Mouse (Mus musculus): ENCODE results near the gene Nt5c3. TPM values are rescaled to one million over a fixed set of nuclear protein-coding genes. Genes with fewer than 3 reads are reported as not detected.

Gene Nt5c3
- polyA plus RNA-seq (2015; fragmentation: Nextera tagmentation; extraction: Ambion mirVana) = 55.6 and 61.5 TPM in 2 replicates

- H3K4me1 ChIP-seq = 0 out of 2 replicates have a peak, but pooled peaks cover 4% of the 10 kb centered on the region
- no peaks in the 10 kb centered on the region for H3K9me3 ChIP-seq
- H3K4me3 ChIP-seq = peak within 1 kb of the TSS; percentile 72
- H3K4me2 ChIP-seq = peak within 1 kb of the TSS; percentile 60
- peak within 1 kb of the TSS; percentile 95 for H3K27ac ChIP-seq
- whole genome bisulfite sequencing = 3% methylated on average over 64 of the region's 64 CpGs
- peak within 1 kb of the TSS; percentile 71 for H3K9ac ChIP-seq
- no peaks in the 10 kb centered on the region for H3K27me3 ChIP-seq
- peak; percentile 98 for ATAC-seq (ENCODE audit: insufficient number of reproducible peaks, low FRiP score, low TSS enrichment, low read depth)
- H3K36me3 ChIP-seq = no peaks in the 10 kb centered on the region
These were observed at the start of gene Nt5c3, which contains the start of gene Vmn1r4 for GRCm38 (mm10) chr6:56923726-56924707. Nt5c3 (minus strand) TSS chr6:56923932. Vmn1r4 (plus strand) TSS chr6:56924015.

DNA sequence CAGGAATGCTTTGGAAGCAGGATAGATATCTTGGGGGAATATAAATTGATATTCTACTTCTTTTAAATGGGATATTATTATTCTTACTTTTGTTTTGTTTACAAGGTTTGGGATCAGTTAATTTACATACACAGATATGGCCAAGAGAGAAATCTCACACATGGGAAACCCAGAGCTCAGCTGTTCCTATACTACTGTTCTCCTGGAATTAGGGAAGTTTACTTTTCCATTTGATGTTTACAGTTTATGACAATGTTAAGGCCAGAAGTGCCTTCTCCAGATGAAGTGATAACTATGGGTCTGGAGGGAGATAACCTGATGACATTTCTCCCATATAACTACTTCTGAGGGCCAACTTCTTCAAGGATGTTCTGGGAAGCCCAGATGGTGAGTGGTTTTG is 46.2 kb upstream of the Nt5c3 start, which contains the start of gene Vmn1r5:
Gene Vmn1r5 (plus strand): TSS at position 301 of the 400 bp plus-strand sequence.
- Histone ChIP-seq H3K27me3 (no peaks in the 10 kb centered on the region), H3K36me3 (no peaks in the 10 kb centered on the region), H3K27ac (no peak within 1 kb of the TSS), H3K4me3 (no peak within 1 kb of the TSS), H3K9me3 (no peaks in the 10 kb centered on the region), H3K4me2 (no peak within 1 kb of the TSS), H3K4me1 (no peaks in the 10 kb centered on the region), H3K9ac (no peak within 1 kb of the TSS)
- ATAC-seq (ENCODE audit: insufficient number of reproducible peaks, low FRiP score, low TSS enrichment, low read depth) = no peak

DNA sequence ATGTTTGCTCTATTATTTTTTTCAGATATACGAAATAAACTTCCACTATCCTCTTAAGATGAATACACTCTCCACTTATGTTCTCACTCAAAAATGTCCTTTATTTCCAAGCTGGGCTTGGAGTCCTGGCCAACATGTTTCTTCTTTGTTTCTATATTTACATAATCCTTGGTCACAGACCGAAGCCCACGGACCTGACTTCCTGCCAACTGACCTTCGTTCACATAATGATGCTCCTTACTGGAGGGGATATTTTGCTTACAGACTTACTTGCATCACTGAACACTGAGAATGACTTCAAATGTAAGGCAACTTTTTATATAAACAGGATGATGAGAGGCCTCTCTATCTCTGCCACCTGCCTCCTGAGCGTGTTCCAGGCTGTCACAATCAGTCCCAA is 32.7 kb upstream of the Nt5c3 start:
- Histone ChIP-seq H3K4me2 (no peak overlapping the region), H3K27ac (no peak overlapping the region), H3K4me1 (no peaks in the 10 kb centered on the region), H3K36me3 (no peaks in the 10 kb centered on the region), H3K4me3 (no peak overlapping the region), H3K9ac (no peak overlapping the region), H3K9me3 (no peaks in the 10 kb centered on the region), H3K27me3 (no peaks in the 10 kb centered on the region)
- WGBS = 83% methylated on average over 5 of the region's 5 CpGs
- ATAC-seq (ENCODE audit: insufficient number of reproducible peaks, low FRiP score, low TSS enrichment, low read depth) = no peak

GRCm38 (mm10) chr6:56934366-56934765 is 10.6 kb upstream of the Nt5c3 start:
- Histone ChIP-seq H3K27ac (no peak overlapping the region), H3K9me3 (no peaks in the 10 kb centered on the region), H3K4me2 (no peak overlapping the region), H3K4me3 (no peak overlapping the region), H3K27me3 (no peaks in the 10 kb centered on the region), H3K36me3 (no peaks in the 10 kb centered on the region), H3K4me1 (no peaks in the 10 kb centered on the region), H3K9ac (no peak overlapping the region)
- ATAC-seq (ENCODE audit: insufficient number of reproducible peaks, low FRiP score, low TSS enrichment, low read depth) = no peak
- WGBS = 81% methylated on average over 4 of the region's 4 CpGs

DNA sequence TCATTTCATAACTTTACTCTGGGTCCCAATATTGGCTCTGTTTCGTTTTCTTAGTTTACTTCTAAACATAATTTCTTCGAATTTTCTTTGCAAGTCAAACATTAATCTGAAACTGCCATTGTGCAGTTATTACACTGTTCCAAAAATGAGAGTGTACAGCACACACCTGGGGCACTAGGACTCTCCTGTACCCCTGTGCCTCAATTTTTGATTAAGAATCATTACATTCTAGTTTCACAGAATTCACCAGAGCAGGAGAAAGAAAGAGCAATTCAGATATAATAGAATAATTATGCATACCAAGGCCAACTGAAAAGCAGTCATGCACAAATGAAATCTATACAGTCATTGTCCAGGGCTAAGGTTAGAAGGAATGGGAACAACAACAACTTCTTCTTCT is 8.7 kb upstream of the Nt5c3 start:
- Histone ChIP-seq H3K4me3 (no peak overlapping the region), H3K27me3 (no peaks in the 10 kb centered on the region), H3K36me3 (no peaks in the 10 kb centered on the region), H3K9me3 (no peaks in the 10 kb centered on the region), H3K4me2 (no peak overlapping the region), H3K9ac (no peak overlapping the region), H3K27ac (no peak overlapping the region), H3K4me1 (no peaks in the 10 kb centered on the region)
- no peak for ATAC-seq (ENCODE audit: insufficient number of reproducible peaks, low FRiP score, low TSS enrichment, low read depth)
- 64% methylated on average over 2 of the region's 2 CpGs for WGBS

- no peak overlapping the region for H3K4me3 ChIP-seq
- 51% methylated on average over 4 of the region's 4 CpGs for WGBS
- no peak overlapping the region for H3K9ac ChIP-seq
- H3K36me3 ChIP-seq = no peaks in the 10 kb centered on the region
- no peaks in the 10 kb centered on the region for H3K27me3 ChIP-seq
- no peak overlapping the region for H3K4me2 ChIP-seq
- H3K9me3 ChIP-seq = no peaks in the 10 kb centered on the region
- H3K4me1 ChIP-seq = no peaks in the 10 kb centered on the region
- H3K27ac ChIP-seq = no peak overlapping the region
- ATAC-seq (ENCODE audit: insufficient number of reproducible peaks, low FRiP score, low TSS enrichment, low read depth) = no peak
These were observed 8.1 kb upstream of the Nt5c3 start for GRCm38 (mm10) chr6:56931648-56932415.

DNA sequence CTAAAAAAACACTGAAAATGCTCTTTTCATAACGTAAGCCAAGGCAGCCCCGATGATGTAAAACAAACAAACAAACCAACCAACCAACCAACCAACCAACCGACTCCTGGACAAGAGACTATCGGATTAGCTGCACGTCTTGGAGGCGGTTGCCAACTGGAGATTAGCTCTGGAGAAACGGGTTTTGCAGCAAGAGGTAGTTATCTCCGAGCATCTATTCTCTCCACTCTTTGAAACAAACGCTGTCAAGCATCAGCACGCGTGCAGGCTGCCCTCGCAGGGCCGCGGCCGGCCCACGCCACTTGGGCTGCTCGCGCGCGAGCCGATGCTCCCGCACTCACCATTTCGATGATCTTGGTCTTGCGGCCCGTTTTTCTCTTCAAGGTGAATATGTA is 404 bp downstream of the Nt5c3 start:
- under 1% methylated on average over 25 of the region's 25 CpGs for WGBS
- Histone ChIP-seq H3K4me2 (peak overlapping the region; percentile 60), H3K4me3 (peak overlapping the region; percentile 72), H3K27me3 (no peaks in the 10 kb centered on the region), H3K9me3 (no peaks in the 10 kb centered on the region), H3K27ac (peak overlapping the region; percentile 95), H3K4me1 (0 out of 2 replicates have a peak, but pooled peaks cover 4% of the 10 kb centered on the region), H3K9ac (peak overlapping the region; percentile 71), H3K36me3 (no peaks in the 10 kb centered on the region)
- no peak for ATAC-seq (ENCODE audit: insufficient number of reproducible peaks, low FRiP score, low TSS enrichment, low read depth)

GRCm38 (mm10) chr6:56920222-56921092 is 3.3 kb downstream of the Nt5c3 start:
- Histone ChIP-seq H3K9ac (no peak overlapping the region), H3K27me3 (no peaks in the 10 kb centered on the region), H3K4me3 (no peak overlapping the region), H3K4me1 (0 out of 2 replicates have a peak, but pooled peaks cover 4% of the 10 kb centered on the region), H3K36me3 (no peaks in the 10 kb centered on the region), H3K4me2 (no peak overlapping the region), H3K9me3 (no peaks in the 10 kb centered on the region), H3K27ac (no peak overlapping the region)
- no peak for ATAC-seq (ENCODE audit: insufficient number of reproducible peaks, low FRiP score, low TSS enrichment, low read depth)
- 74% methylated on average over 12 of the region's 12 CpGs for WGBS

DNA sequence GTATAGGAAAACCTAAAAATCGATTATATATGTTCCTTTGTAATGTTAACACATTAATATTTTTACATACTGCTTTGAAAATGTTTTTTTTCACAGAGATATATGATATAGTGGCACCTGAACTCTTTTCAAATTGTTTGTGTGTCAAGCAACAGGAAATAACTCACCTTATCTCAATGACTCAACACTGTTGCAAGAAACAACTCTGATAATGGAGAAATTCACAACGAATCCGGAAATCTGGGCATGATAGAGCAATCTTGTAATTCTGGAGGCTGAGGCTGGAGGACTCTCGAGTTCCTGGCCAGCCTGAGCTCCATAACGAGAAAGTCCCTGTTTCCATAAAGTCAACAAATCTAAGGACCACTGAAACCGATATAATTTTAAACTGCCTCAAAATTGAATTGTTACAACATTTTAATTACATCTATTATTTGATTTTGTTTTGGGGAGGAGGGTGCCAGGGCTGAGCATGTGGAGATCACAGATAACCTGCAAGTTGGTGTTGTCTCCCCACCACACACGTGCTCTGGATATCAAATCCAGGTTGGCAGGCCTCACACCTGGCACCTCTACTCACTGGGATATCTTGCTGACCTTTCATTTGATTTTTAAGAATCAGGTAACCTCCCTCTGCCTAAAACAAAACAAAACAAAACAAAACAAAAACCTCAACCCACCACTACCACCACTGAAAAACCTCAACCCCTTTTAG is 4.2 kb downstream of the Nt5c3 start:
- Histone ChIP-seq H3K27ac (no peak overlapping the region), H3K4me2 (no peak overlapping the region), H3K36me3 (no peaks in the 10 kb centered on the region), H3K4me1 (0 out of 2 replicates have a peak, but pooled peaks cover 2% of the 10 kb centered on the region), H3K9me3 (no peaks in the 10 kb centered on the region), H3K27me3 (no peaks in the 10 kb centered on the region), H3K9ac (no peak overlapping the region), H3K4me3 (no peak overlapping the region)
- ATAC-seq (ENCODE audit: insufficient number of reproducible peaks, low FRiP score, low TSS enrichment, low read depth) = no peak
- 85% methylated on average over 7 of the region's 7 CpGs for WGBS

DNA sequence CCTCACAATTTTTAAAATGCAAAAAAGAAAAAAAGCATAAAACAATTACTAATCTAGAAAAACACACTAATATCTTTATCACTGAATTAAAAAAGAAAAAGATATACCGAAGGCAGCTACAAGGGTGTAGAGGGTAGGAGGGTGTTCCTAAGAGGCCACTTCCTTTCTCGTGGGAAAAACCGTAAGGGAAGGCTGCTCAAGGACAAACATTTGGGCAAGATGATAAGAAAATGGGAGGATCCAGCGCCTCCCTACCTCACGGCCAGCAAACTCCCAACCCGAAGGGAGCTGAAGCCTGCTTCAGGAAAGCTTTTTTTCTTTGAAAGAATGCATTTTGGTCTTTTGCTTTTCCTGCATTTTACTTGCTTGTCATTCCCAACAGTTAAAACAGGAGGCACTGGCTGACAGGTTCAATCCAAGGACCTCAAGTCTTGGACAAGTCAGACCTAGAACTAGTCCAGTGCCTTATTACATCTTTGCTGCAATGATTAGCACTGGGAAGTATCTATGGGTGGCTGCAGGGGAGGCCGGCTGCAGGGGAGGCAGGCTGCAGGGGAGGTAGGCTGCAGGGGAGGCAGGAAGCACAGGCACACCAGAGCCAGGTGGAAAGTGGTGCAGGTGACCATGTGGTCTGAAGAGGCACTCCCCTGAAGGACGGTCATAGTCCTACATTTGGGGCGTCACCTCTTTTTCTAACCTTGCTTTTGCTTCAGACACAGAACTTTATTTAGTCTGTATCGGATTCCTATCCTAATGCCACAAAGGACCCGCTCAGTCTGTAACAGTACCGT is 6.0 kb downstream of the Nt5c3 start:
- Histone ChIP-seq H3K4me1 (no peaks in the 10 kb centered on the region), H3K4me2 (no peak overlapping the region), H3K27ac (no peak overlapping the region), H3K4me3 (no peak overlapping the region), H3K27me3 (no peaks in the 10 kb centered on the region), H3K9me3 (no peaks in the 10 kb centered on the region), H3K9ac (no peak overlapping the region), H3K36me3 (no peaks in the 10 kb centered on the region)
- ATAC-seq (ENCODE audit: insufficient number of reproducible peaks, low FRiP score, low TSS enrichment, low read depth) = no peak
- 74% methylated on average over 12 of the region's 12 CpGs for WGBS
